Mouse (Mus musculus) CD8-positive naive resting alpha-beta T cell, adult 2 months (primary cell): ENCODE results near the gene P3h4.

ENCODE experiments used
- DNase-seq, 2 experiments: peaks; one replicate each; pipeline ENCODE4 v3.0.0; 2022; ENCODE audit warnings: low read depth in 2 of 2, low spot score in 2 of 2

The P3h4 gene

DNA sequence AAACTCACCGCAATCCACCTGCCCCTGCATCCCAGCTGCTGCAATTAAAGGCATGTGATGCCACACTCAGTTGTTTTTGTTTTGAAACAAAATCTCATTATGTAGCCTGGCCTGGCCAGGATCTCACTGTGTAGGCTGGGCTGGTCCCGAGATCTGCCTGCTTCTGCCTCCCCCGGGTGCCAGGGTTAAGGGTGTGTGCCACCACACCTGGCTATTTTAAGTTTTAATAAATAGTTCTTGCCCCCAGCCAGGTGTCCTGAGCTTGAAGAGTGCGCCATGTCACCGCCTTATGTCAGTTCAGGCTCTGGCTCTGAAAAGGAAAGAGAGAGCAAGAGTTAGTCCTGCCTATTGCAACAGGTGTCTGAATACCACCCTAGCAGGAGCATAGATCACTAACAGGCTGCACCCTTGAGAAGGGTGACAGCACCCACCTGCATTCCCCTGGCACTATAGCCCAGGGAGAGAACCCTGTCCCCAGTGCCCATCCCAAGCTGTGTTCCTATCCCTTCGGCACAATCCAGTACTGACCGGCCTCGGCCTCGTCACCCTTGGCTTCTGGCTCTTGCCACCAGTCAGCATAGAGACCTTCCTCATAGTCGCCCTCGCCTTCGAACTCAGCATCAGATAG, 5.7 kb downstream of the P3h4 start:
- no peak for DNase-seq

DNA sequence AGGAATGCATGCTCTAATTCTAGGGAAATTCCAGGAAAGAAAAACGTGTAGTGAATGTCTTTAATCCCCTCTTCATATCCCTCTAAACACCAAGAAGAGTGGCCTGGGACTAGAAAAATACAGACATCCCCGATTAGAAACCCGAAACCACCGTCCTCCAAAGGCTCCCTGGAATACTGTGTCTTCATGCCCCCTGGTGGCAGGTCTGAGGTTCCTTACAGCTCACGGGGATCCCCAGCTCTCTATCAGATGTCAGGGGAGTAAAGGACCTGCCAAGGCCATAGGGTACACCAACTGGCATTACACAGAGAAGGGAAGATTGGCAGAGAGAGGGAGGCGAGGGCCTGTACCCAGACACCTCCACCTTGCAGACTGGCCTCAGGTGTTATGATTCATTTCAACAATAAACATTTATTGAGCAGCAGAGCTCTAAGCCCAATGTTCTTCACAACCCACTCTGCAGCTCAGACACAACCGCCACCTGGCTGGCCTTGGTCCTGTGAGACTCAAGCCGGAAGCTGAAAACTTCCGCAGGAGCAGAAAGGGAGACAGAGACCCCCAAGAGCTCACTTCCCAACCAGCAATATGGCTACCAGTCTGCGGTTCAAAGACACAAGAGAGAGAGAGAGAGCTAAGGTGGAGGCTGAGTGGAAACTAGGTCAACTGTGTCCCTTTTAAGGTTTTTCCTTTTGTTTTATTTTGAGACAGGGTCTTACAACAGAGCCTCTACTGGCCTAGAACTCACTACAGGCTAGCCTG, 6.4 kb downstream of the P3h4 start:
- peak; percentile 43 to 56 for DNase-seq

DNA sequence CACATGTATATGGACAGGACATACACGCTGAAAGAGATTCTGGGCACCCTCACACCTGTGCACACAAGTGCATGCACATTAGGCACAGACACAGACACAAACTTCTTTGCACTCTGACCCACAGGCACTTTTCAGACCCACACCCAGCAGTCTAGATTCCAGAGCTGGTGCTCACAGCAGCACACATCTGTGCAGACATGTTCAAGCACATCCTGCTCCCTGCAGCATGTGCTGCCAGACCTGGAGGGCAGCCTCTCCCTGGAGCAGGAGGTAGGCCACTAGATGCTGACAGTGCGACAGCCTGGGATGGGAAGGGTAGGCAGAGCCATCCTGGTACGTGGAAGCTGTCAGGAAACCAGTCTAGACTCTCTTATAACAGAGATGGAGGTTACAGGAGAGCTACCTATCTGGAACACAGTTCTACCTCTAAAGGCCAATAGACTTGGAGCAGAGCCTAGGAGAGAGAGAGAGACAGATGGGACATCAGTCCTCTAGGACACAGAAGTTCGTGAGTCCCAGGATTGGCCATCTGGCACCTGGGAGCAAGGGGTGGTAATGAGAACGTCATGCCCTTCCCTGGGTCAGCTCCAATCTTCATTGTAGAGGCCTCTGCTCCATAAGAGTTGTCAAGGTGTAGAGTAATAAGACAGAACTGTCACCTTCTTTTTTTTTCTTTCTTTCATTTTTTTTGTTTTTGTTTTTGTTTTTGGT, 7.5 kb downstream of the P3h4 start:
- no peak for DNase-seq

DNA sequence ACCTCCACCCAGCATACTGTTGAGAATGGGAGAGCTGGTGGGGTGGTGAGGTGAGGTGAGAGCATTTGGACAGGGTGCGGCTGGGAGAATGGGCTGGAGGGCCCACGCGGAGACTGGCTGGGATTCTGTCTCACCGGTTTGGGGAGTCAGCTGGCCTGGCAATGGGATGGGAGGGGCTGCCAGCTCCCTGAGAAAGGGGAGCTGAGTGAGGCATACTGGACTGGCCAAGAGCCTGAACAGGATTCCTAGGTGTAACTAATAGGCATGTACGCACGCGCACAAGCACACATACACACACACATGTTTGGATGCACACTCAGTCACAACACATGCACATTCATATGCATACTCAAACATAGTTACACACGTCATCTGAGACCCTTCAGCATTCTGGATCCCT, 8.4 kb downstream of the P3h4 start:
- no peak for DNase-seq

DNA sequence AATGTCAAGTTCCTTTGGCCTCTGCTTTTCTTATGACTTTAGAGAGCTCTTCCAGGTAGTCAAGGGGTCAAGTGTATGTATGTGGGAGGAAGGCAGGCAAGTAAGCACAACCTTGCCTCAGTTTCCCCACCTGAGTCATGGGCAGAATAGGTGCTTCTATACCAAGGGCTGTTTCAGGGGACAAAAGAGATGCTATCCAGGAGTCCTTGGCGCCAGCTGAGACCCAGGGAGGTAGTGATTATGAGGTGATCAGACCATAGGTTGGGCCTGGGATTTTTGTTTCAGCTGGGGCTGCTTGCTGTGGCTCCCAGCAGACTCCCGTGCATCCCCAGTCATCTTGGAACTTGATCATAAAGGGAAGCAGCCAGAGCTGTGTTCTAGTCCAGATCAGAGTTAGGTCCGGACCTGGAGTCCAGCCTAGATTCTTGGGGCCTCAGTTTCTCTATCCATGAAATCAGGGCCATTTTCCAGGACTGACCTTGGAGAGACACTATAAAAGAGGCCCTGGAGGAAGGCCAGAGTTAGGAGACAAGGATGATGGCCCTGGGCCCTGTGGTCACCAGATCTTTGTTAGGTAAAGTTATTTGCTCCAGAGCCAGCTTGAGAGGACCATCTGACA, 10.1 kb downstream of the P3h4 start:
- no peak for DNase-seq

DNA sequence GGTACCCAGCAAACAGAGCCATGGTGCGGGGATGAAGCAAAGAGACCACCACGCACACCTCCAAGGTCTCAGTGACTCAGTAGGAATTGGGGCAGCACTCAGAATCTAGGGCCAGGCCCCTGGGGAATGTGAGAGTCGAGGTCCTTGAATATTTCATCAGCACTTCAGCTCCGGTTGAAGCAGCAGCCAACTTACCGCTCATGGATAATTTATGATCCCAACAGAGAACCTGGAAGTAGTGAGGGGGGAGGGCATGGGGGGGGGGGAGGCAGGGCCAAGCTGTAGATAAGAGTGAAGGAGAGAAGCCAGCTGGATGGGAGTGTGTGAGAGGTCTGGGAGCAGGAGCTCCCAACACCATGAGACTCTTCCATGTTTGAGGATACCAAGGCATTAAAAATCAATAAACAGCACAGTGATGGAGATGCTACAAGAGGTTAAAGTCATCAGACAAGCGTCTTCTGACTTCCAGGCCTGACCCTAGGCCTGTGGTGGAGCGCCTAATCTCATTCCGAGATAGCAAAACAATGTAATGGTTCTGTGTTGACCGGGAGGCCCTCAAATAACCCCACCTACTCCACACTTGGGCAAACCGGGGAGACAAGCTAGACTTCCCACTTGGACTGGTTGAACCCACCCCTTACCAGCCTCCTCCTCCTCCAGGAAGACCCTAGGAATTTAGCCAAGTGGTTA, 11.0 kb downstream of the P3h4 start:
- no peak for DNase-seq

DNA sequence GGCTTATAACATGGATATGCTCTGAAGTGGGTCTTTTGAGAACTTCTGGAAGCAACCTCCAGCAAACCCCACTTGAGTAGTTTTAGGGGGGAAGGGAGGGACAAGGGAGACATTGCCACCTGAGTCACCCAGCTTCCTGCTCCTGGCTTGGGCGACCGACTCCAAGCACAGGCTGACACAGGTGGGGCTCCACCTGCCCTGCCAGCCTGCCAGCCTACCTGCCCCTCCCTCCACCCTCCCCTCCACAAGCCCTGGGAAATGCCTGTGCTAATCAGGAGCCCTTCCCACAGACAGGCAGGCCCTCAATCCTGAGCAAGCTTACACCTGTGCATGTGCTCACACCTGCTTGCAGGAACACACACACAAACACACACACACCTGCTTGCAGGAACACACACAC, 12.0 kb downstream of the P3h4 start:
- DNase-seq = no peak

DNA sequence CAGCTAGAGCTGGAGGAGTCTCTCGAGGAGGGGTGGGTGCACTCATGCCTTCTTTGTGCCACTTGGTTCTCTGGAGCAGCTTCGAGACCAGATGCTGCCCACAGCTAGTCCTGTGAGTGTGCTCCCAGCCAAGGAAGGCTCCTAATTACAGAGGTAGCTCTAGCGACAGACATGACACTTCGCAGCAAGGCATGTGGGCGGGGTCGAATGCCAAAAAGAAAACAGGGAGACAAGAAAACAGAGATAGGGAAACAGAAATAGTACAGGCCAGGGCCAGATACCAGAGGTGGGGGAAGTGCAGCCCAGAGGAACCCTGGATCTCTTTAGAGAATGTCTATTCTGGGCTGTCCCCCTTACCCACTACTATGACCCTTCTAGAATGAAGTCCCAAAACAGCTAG, 12.4 kb downstream of the P3h4 start:
- no peak for DNase-seq

DNA sequence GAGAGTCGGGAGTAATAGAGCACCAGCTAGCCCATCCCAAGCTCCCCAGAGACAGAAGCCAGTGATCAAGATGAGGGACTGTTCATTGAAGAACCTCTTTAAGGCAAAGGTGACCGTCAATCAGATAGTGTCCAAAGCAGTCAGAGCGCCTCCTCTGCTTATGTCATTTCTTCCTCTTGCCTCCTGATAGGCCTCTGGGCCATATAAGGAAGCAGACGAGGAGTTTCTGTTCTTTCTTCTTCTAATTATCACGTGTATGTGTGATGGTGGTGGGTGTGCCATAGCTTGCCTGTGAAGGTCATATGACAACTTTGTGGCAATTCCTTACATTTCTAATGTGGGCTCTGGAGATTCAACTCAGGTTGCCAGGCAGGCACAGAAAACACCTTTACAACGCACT, 13.8 kb downstream of the P3h4 start:
- DNase-seq = no peak

DNA sequence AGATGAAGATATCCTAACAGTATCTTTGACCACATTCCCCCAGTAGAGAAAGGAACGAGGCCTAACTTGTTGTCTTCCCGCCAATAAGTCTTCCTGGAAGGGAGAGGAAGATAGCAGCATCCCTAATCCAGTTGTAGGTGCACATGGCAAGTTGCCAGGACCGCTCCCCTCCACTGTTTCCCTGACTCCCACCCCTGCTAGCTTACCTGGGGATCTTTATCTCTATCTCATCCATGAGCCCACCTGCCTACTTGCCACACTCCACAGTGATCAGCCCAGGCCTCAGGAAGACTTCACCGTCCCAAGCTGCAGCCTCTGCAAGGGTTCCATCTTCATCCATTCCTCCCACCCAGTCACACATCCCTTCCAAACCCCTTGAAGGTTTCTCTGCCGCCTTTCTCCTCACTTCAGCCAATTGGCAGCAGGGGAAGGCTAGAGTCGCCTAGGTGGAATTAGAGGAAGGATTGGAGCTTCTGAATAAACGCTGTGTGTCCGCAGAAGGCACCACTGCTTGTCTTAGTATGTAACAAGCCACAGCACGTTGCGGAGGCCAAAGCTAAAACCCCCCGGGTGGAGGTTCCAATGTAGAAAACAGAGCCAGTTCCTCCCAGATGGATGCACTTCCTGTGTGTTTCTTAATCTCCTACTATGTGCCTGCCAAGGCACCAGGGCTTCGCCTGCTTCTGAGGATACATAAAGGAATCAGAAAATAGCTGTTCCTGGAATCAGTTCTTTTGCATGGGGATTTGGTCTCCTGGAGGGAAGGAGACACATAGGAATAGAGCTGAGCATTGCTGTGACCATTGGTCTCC, 14.7 kb downstream of the P3h4 start:
- no peak for DNase-seq

DNA sequence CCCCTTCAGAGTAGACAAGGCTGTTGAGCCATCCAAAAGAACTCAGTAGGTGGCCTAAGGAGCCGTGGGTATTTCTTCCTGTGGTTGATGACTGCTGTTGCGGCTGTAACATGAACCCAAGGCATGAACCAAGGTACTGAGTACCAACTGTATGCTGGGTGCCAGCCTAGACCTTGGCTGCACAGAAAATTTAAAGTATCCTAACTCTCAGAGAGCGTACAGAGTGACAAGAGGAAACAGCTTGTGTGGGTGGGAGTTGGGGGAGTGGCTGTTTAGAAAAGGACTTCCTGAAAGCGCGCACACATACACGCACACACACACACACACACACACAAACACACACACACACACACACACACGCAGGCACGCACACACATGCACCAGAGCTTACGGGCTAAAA, 15.3 kb downstream of the P3h4 start:
- no peak for DNase-seq

DNA sequence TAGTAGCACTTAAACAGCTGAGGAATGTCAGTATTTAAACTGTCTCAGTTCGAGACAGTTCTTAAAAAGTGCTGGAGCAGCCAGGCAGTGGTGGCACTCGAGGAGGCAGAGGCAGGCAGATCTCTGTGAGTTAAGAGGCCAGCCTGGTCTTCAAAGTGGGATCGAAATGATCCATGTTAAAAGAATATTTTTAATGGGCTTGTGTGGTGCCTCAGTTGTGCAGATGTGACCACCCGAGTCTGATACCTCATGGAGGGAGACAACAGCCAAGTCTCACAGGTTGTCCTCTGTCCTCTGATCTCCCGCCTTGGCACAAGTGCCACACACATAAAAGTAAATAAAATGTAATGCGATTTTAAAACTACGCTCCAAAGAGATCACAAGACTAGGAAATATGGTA, 16.1 kb downstream of the P3h4 start:
- DNase-seq = no peak

DNA sequence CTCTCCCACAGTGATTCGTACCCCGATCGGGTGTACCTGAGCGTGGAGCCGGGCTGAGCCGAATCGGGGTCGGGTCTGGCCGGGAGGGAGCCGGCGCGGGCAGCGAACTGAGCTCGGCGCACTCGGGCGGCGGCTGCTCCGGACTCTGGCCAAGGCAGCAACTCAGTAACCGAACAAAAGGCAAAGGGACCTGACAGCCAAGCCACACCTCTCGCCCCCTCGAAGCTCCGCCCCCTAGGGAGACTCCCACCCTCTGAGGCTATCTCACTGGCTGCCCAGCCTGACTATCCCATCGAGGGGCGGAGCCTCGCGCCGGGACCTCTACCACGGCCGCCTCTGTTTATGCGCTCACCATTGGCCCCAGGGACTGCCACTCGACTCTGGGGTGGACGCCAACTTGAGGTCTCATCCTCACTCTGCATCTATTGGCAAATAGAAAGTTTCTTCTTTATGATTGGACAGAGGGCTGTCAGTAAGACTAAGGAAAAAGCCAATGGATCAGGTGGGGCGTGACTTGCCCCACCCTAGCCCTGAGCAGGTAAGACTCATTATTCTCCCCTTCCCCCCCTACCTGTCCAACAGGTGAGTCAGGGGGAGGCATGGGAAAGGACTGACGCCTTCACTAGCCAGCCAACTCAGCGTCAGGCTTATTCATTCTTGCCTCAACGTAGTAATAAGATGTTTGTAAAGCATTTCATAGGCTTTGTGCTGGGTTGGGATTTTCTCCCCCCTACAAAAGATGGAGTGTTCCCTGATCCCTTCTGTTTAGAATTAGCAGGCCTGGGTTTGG, 16.8 kb downstream of the P3h4 start, which contains the start of gene Jup:
TSS of gene Jup (minus strand) at position 164 of the 790 bp plus-strand sequence.
- peak; percentile 76 to 86 for DNase-seq

DNA sequence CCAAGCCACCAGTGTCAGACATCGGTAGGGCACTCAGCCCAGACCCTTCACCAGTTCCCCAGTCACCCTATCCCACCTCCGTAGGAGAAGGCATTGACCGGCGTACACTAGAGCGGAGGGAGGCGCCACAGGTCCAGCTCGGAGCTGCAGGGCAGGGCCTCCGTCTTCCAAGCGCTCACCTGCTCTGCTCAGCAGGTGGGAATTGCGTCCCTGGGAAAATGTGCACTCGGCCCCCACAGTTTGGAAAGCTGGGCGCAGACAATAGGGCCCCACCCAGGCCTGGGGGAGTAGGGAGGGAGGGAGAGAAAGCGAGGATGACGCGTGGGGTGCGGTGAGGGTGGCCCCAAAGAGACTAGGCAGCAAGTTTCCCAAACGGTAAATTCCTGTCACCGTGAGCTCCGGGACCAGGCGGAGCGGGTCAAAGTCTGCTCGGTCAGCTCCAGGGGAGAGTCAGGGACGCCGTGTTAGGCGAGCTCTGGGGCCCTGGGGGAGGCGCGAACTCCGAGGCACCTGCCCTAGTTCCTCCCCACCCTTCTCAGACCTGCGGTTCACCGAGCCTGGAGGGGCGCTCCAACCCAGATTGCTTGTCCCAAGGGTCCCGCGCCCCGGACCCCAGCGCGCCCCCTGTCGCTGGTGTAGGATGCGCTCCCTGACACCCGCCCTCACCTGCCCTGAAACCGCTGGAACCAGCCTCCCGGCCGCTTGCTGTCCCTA, 17.6 kb downstream of the P3h4 start:
- peak in 1 of 2 experiments; percentile 22 for DNase-seq

DNA sequence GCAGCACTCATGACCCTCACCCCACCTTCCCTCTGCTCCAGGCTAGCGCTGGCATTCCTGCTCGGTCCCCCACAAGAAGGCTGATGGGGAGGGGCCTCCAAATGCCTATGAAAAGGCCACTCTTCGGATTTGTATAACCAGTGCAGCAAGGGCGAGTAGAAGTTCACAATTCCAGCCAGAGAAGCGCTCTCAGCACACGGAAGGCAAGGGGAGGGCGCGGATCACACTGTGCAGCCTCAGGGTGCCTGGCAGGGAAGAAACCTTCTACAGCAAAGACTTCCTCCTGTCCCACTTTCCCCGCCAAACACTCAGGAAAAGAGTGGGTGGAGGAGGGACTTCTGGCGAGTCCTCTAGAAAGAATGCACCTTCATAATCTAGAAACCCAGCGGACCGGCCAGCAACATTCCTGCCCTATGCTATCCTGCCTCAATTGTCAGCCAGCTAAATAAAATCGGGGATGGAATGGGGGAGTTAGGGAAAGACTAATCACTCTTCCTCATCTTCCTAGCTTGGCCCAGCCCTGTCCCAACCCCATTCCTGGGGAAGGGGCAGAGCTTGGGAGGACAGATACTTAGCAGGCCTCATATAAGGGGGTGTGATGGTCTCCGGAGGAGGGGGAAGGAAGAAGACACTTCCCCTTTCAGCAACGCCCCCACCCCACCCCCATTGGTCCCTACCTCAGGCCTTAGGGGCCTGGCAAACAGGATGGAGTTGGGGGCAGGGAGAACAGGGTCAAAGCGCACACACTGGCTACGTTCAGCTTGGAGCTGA, 18.6 kb downstream of the P3h4 start:
- DNase-seq = no peak

DNA sequence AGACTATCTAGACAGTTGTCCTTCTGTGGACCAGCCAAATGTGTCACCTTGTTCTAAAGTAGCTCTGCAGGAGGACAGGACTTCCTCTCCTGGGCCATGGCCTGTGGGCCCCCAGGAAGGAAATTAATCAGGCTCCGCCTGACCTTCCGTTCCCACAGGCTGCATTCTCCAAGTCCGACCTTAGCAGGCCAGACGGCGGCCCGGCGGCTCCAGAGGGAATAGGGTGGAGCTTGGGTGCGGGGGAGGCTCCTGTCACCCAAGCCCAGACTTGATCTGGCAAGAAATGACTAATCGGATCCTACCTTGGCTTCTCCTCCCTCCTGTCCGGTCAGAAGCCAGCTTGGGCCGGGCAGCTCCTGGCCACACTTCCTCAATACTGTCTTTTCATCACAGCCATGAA, 19.4 kb downstream of the P3h4 start:
- no peak for DNase-seq

DNA sequence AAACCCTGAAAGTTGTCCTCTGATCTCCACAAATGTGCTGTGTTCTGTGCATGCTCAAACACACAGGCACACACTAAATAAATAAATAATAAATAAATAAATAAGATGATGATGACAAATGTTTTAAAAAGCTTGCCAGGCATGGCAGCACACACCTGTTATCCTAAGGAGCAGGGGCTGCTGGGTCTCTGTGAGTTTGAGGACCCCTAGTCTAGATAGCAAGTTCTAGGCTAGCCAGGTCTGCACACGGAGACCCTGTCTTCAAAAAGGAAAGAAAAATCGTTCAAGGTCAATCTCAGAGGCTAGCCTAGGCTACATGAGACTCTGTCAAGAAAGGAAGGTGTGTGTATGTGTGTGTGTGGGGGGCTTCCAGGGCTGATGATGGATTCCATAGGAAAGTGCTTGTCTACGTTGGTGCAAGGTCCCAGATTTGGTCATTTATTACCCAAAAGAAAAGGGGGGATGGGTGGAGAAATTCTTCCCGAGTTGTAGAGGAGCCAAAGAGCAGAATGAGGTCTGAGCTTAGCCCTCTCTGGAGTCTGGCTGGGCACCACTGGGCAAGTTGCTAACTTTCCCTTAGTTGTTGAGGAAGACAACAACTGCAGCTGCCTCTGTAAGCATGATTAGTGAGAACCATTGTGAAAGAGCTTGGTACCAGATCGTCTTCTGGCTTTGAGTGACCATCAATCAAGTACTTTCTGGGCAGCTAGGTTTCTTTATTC, 20.1 kb downstream of the P3h4 start:
- DNase-seq = no peak

DNA sequence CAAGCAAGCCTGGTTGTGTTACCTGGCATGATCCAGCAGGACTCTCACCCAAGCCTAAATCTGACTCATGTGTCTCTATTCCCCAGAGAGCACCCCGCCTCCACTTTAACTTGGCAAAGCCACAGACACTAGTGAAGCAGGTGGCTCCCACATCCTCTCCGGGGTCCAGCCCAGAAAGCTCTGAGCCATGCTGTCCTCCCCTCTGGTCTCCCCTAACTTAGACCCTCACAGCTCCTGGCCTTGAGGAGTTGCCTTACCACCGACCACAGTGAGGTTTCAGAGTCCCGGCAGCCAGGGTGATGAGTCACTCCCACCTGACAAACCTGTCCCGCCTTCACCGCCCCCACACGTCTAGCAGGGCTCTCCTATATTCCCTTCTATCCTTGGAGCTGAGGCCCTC, 20.9 kb downstream of the P3h4 start:
- no peak for DNase-seq
